Mouse (Mus musculus): Measurements from ENCODE around the gene Iqcd. TPM values are rescaled to one million over a fixed set of nuclear protein-coding genes. Genes with fewer than 3 reads are reported as not detected.

Iqcd gene
- polyA plus RNA-seq, 1 experiment from 2014 or later, result 1.5 TPM

- DNase-seq (ENCODE audit: low spot score), result no peak
Measured at GRCm38 (mm10) chr5:120570289-120570897, 18.4 kb upstream of the Iqcd start.

GRCm38 (mm10) chr5:120571056-120571740, 17.6 kb upstream of the Iqcd start:
- DNase-seq (ENCODE audit: low spot score), result no peak

GRCm38 (mm10) chr5:120574469-120575063, 14.2 kb upstream of the Iqcd start:
- no peak for DNase-seq (ENCODE audit: low spot score)

GRCm38 (mm10) chr5:120576781-120577301, 12.0 kb upstream of the Iqcd start:
- DNase-seq (ENCODE audit: low spot score), result peak; percentile 83

- DNase-seq (ENCODE audit: low spot score), result peak; percentile 78
Measured at GRCm38 (mm10) chr5:120577935-120578441, 10.8 kb upstream of the Iqcd start.

- peak; percentile 90 for DNase-seq (ENCODE audit: low spot score)
Measured at GRCm38 (mm10) chr5:120578504-120579081, 10.2 kb upstream of the Iqcd start.

GRCm38 (mm10) chr5:120579211-120579897, 9.5 kb upstream of the Iqcd start:
- DNase-seq (ENCODE audit: low spot score), result peak; percentile 67

- DNase-seq (ENCODE audit: low spot score), result peak; percentile 58
Measured at GRCm38 (mm10) chr5:120579898-120580626, 8.8 kb upstream of the Iqcd start.

GRCm38 (mm10) chr5:120582002-120582401, 6.8 kb upstream of the Iqcd start:
- no peak for DNase-seq (ENCODE audit: low spot score)

GRCm38 (mm10) chr5:120583511-120583910, 5.3 kb upstream of the Iqcd start:
- DNase-seq (ENCODE audit: low spot score), result no peak

- DNase-seq (ENCODE audit: low spot score), result no peak
Measured at GRCm38 (mm10) chr5:120584968-120585367, 3.8 kb upstream of the Iqcd start.

GRCm38 (mm10) chr5:120586741-120587615, 1.8 kb upstream of the Iqcd start:
- peak; percentile 22 for DNase-seq (ENCODE audit: low spot score)

- DNase-seq (ENCODE audit: low spot score), result peak; percentile 78
Measured at GRCm38 (mm10) chr5:120587616-120587926, 1.2 kb upstream of the Iqcd start.

- DNase-seq (ENCODE audit: low spot score), result no peak
Measured at GRCm38 (mm10) chr5:120587940-120588568, 762 bp upstream of the Iqcd start.

- peak; percentile 58 for DNase-seq (ENCODE audit: low spot score)
Measured at GRCm38 (mm10) chr5:120590356-120591010, 1.7 kb downstream of the Iqcd start.

- DNase-seq (ENCODE audit: low spot score), result peak; percentile 38
Measured at GRCm38 (mm10) chr5:120592141-120592540, 3.3 kb downstream of the Iqcd start.

- DNase-seq (ENCODE audit: low spot score), result no peak
Measured at GRCm38 (mm10) chr5:120594485-120594884, 5.7 kb downstream of the Iqcd start.

GRCm38 (mm10) chr5:120599625-120600024, 10.8 kb downstream of the Iqcd start:
- no peak for DNase-seq (ENCODE audit: low spot score)

Measured in thymus, postnatal 0 days (tissue).